Mouse (Mus musculus) liver, embryonic 13.5 days (tissue): ENCODE results near the gene Top2a. TPM values are rescaled to one million over a fixed set of nuclear protein-coding genes. Genes with fewer than 3 reads are reported as not detected.

Source experiments
- ATAC-seq: fragments of 200-750 bp; cut with Nextera tagmentation; 2 replicates; pipeline ENCODE4 v1.8.0; 2017; ENCODE audit warnings: low read depth, mild to moderate bottlenecking, moderate number of reproducible peaks, moderate library complexity
- DNase-seq: peaks from one replicate; pipeline ENCODE4 v3.0.0; 2022
- H3K27ac ChIP-seq: fragments of 300-500 bp; sonication (generic); 2 replicates; pipeline ENCODE4 v1.5.1; 2015; ENCODE audit warnings: moderate library complexity, mild to moderate bottlenecking, inconsistent platforms
- H3K27me3 ChIP-seq: fragments of 300-500 bp; sonication (generic); 2 replicates; pipeline ENCODE4 v1.6.1; 2015; ENCODE audit warnings: mild to moderate bottlenecking, inconsistent platforms
- H3K36me3 ChIP-seq: fragments of 300-500 bp; sonication (generic); 2 replicates; pipeline ENCODE4 v1.6.1; 2015; ENCODE audit warnings: mild to moderate bottlenecking, inconsistent platforms
- H3K4me1 ChIP-seq: fragments of 300-500 bp; sonication (generic); replicated peaks from 2 replicates; pipeline ENCODE4 v1.6.1; 2015; ENCODE audit warnings: inconsistent platforms
- H3K4me2 ChIP-seq: fragments of 300-500 bp; sonication (generic); 2 replicates; pipeline ENCODE4 v1.6.1; 2015; ENCODE audit warnings: inconsistent platforms, mild to moderate bottlenecking, moderate library complexity
- H3K4me3 ChIP-seq: fragments of 300-500 bp; sonication (generic); replicated peaks from 2 replicates; pipeline ENCODE4 v1.5.1; 2015; ENCODE audit warnings: mild to moderate bottlenecking, inconsistent platforms
- H3K9ac ChIP-seq: fragments of 300-500 bp; sonication (generic); 2 replicates; pipeline ENCODE4 v1.6.1; 2015; ENCODE audit warnings: mild to moderate bottlenecking, inconsistent platforms
- H3K9me3 ChIP-seq: fragments of 300-500 bp; sonication (generic); replicated peaks from 2 replicates; pipeline ENCODE4 v1.6.1; 2016; ENCODE audit warnings: inconsistent platforms
- WGBS: fragments of 180-500 bp; shearing (Covaris S2); methylation state at CpG from one replicate; pipeline ENCODE4 v1.1.7; 2015; ENCODE audit not compliant: insufficient replicate concordance; 5-methylcytosine and 5-hydroxymethylcytosine counted together
- polyA plus RNA-seq: library from polyadenylated mRNA; unstranded; fragments of >200 nt; fragmentation: Nextera tagmentation; extraction: Ambion mirVana; gene quantifications from 2 replicates; pipeline ENCODE4 v1.2.1, GENCODE M21; 2015

The Top2a gene
- polyA plus RNA-seq, 1 experiment from 2014 or later = 208 TPM

GRCm38 (mm10) chr11:99055571-99056452 is 31.8 kb upstream of the Top2a start:
- Histone ChIP-seq H3K9ac (no peak overlapping the region), H3K9me3 (no peaks in the 10 kb centered on the region), H3K4me3 (no peak overlapping the region), H3K4me2 (no peak overlapping the region), H3K4me1 (0 out of 2 replicates have a peak, but pooled peaks cover 6% of the 10 kb centered on the region), H3K27me3 (no peaks in the 10 kb centered on the region), H3K27ac (no peak overlapping the region; the same call in 1 of the 2 replicates), H3K36me3 (peaks cover 17% of the 10 kb centered on the region)
- WGBS = 34% methylated on average over 8 of the region's 8 CpGs
- DNase-seq (no peak), ATAC-seq (no peak)

- Histone ChIP-seq H3K36me3 (peaks cover 22% of the 10 kb centered on the region), H3K27ac (no peak overlapping the region), H3K4me2 (no peak overlapping the region), H3K27me3 (no peaks in the 10 kb centered on the region), H3K9me3 (no peaks in the 10 kb centered on the region), H3K9ac (no peak overlapping the region), H3K4me3 (no peak overlapping the region), H3K4me1 (0 out of 2 replicates have a peak, but pooled peaks cover 6% of the 10 kb centered on the region)
- 40% methylated on average over 4 of the region's 4 CpGs for WGBS
- DNase-seq (no peak), ATAC-seq (no peak)
Observed at GRCm38 (mm10) chr11:99055143-99055542, 31.2 kb upstream of the Top2a start.

- DNase-seq = no peak
- H3K9me3 ChIP-seq = no peaks in the 10 kb centered on the region
- H3K27ac ChIP-seq = no peak overlapping the region
- peaks cover 38% of the 10 kb centered on the region for H3K4me1 ChIP-seq
- 42% methylated on average over 2 of the region's 2 CpGs for WGBS
- no peak overlapping the region for H3K4me2 ChIP-seq
- no peak for ATAC-seq
- H3K9ac ChIP-seq = no peak overlapping the region
- H3K4me3 ChIP-seq = no peak overlapping the region
- H3K36me3 ChIP-seq = peaks cover 54% of the 10 kb centered on the region
- H3K27me3 ChIP-seq = peaks cover 15% of the 10 kb centered on the region
Observed at GRCm38 (mm10) chr11:99047643-99048042, 23.7 kb upstream of the Top2a start.

GRCm38 (mm10) chr11:99047120-99047519 is 23.1 kb upstream of the Top2a start:
- no peak for ATAC-seq
- H3K9me3 ChIP-seq = no peaks in the 10 kb centered on the region
- no peak overlapping the region for H3K4me2 ChIP-seq
- no peak overlapping the region for H3K4me3 ChIP-seq
- H3K27ac ChIP-seq = no peak overlapping the region; the same call in 1 of the 2 replicates
- H3K4me1 ChIP-seq = peaks cover 43% of the 10 kb centered on the region
- DNase-seq = no peak
- peaks cover 20% of the 10 kb centered on the region for H3K27me3 ChIP-seq
- 68% methylated on average over 5 of the region's 5 CpGs for WGBS
- peaks cover 50% of the 10 kb centered on the region for H3K36me3 ChIP-seq
- no peak overlapping the region for H3K9ac ChIP-seq

- peak; percentile 64 for ATAC-seq
Observed at GRCm38 (mm10) chr11:99045159-99045889, 21.3 kb upstream of the Top2a start.

GRCm38 (mm10) chr11:99044306-99044705 is 20.3 kb upstream of the Top2a start:
- H3K36me3 ChIP-seq = peaks cover 25% of the 10 kb centered on the region
- peaks cover 62% of the 10 kb centered on the region for H3K4me1 ChIP-seq
- DNase-seq (no peak), ATAC-seq (peak; percentile 52)
- peak overlapping the region; percentile 78 for H3K27ac ChIP-seq
- peaks cover 48% of the 10 kb centered on the region for H3K27me3 ChIP-seq
- H3K9ac ChIP-seq = no peak overlapping the region
- H3K4me2 ChIP-seq = peak overlapping the region; percentile 45
- no peaks in the 10 kb centered on the region for H3K9me3 ChIP-seq
- WGBS = 64% methylated on average over 5 of the region's 5 CpGs
- peak overlapping the region; percentile 21; the same call in 1 of the 2 replicates for H3K4me3 ChIP-seq

More at GRCm38 (mm10) chr11:99045159-99045889, 21.3 kb upstream of the Top2a start:
- Histone ChIP-seq H3K9me3 (no peaks in the 10 kb centered on the region), H3K27ac (peak overlapping the region; percentile 78), H3K9ac (no peak overlapping the region; the same call in 1 of the 2 replicates), H3K4me2 (peak overlapping the region; percentile 43), H3K4me1 (peaks cover 57% of the 10 kb centered on the region), H3K4me3 (no peak overlapping the region), H3K36me3 (peaks cover 33% of the 10 kb centered on the region), H3K27me3 (peaks cover 38% of the 10 kb centered on the region)
- no peak for DNase-seq
- WGBS = 66% methylated on average over 12 of the region's 12 CpGs

GRCm38 (mm10) chr11:99043632-99044031 is 19.6 kb upstream of the Top2a start:
- H3K4me1 ChIP-seq = peaks cover 62% of the 10 kb centered on the region
- WGBS = 57% methylated on average over 6 of the region's 6 CpGs
- no peaks in the 10 kb centered on the region for H3K9me3 ChIP-seq
- peak overlapping the region; percentile 45 for H3K4me2 ChIP-seq
- H3K27me3 ChIP-seq = peaks cover 55% of the 10 kb centered on the region
- H3K9ac ChIP-seq = no peak overlapping the region
- H3K27ac ChIP-seq = peak overlapping the region; percentile 51; the same call in 1 of the 2 replicates
- H3K36me3 ChIP-seq = peaks cover 18% of the 10 kb centered on the region
- ATAC-seq (no peak), DNase-seq (no peak)
- H3K4me3 ChIP-seq = peak overlapping the region; percentile 21; the same call in 1 of the 2 replicates

GRCm38 (mm10) chr11:99042834-99043431 is 18.9 kb upstream of the Top2a start:
- ATAC-seq = no peak
- H3K27me3 ChIP-seq = peaks cover 60% of the 10 kb centered on the region

GRCm38 (mm10) chr11:99041841-99042780 is 18.1 kb upstream of the Top2a start:
- ATAC-seq (no peak), DNase-seq (no peak)
- Histone ChIP-seq H3K4me3 (peak overlapping the region; percentile 65), H3K4me1 (peaks cover 60% of the 10 kb centered on the region), H3K27me3 (peaks cover 60% of the 10 kb centered on the region), H3K36me3 (peaks cover 4% of the 10 kb centered on the region; the same call in 1 of the 2 replicates), H3K4me2 (peak overlapping the region; percentile 63), H3K27ac (peak overlapping the region; percentile 78), H3K9ac (peak overlapping the region; percentile 73), H3K9me3 (no peaks in the 10 kb centered on the region)
- WGBS = 7% methylated on average over 16 of the region's 16 CpGs

More at GRCm38 (mm10) chr11:99042834-99043431, 18.9 kb upstream of the Top2a start:
- WGBS = 3% methylated on average over 12 of the region's 12 CpGs
- no peak for DNase-seq
- H3K27ac ChIP-seq = peak overlapping the region; percentile 78
- H3K4me2 ChIP-seq = peak overlapping the region; percentile 63
- H3K4me3 ChIP-seq = peak overlapping the region; percentile 65
- H3K9me3 ChIP-seq = no peaks in the 10 kb centered on the region
- H3K4me1 ChIP-seq = peaks cover 62% of the 10 kb centered on the region
- H3K9ac ChIP-seq = peak overlapping the region; percentile 73
- H3K36me3 ChIP-seq = peaks cover 13% of the 10 kb centered on the region; the same call in 1 of the 2 replicates
